Mouse (Mus musculus): ENCODE results near the gene Pak3.

GRCm38 (mm10) chrX:143654308-143655176, 136.2 kb downstream of the Pak3 start:
- no peak for TF ChIP-seq CTCF (IDR thresholded peaks at IDR 0.05; ENCODE audit: extremely low read depth, insufficient read depth, low read length)
- TF ChIP-seq POLR2A (IDR thresholded peaks at IDR 0.05; ENCODE audit: extremely low read depth, insufficient read depth, low read length), result no peak

Data from cortical plate, adult 2 months (tissue).